Mouse (Mus musculus) cerebellum, postnatal 10 days (tissue): ENCODE results near the gene Mobp.

Experiments used
- DNase-seq, 2 experiments: peaks; one replicate each; pipeline ENCODE4 v3.0.0; 2021; ENCODE audit warnings: mixed read lengths in 2 of 2

Gene Mobp

DNA sequence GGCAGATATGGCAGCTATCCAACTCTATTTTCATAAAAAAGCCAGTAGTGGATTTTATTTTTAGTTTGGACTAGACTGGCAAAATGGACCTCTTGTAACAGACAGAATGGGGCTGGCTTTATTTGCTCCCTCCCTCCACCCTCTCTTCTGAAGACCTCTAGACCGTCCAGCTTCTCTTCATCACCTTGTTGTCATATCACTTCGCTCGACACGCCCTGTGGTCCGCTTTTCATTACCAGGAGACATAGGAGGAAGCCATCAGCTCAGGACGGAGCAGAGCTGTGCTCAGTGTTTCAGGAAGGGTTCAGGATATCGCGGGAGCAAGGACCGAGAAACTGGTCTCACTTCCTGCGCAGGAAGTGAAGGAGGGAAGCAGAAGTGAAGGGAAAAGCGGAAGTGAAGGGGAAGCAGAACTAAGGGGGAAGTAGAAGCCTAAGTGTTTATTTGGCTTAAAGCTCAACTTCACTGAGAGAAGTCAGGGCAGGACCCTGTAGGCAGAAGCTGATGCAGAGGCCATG is 65.5 kb downstream of the Mobp start:
- no peak for DNase-seq

- DNase-seq = no peak
These were observed 69.9 kb downstream of the Mobp start for GRCm38 (mm10) chr9:120219411-120219810.
